Mouse (Mus musculus): ENCODE measurements around the gene Ctsh.

The Ctsh gene

DNA sequence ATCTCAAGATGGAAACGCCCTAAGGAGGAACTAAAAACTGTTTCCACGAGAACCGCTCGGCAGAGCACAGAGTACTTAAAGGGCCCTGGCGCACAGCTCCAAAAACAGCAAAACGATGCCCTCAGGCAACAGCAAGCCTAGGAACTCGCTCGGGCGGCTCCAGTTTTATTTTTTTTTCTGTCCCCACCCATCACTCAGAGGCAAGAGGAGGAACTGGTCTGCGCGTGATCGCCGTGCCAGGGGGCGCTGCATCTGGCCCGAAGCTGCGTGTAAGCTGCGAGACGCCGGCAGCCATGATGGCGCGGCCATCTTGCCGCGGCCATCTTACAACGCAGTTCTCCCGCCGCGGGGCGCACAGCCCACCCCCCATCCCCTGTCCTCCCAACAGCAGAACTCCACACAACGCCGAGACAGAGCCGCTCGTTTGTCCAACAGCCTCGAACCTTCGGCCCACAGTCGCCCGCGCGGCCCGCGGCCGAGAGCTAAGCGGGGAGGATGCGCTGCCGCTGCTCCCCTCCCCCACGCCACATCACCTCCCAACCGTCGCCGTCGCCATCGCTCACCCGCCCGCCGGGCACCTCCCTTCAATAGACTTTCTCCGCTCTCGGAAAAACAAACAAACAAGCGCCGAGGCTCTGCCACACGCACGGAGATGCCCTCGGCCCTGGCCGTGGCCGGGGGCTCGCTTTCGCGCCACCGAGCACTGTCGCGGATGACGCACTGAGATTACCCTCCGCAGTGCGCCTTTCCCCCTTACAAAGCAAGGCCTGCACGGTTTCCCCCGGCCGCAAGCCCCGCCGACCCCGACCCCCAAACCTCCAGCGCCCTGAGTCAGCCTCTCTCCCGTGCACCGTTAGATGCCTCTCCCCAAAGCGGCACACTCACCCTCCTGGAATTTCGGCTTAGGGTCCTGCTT lies 60.0 kb downstream of the Ctsh start:
- peak; percentile 95 for DNase-seq

DNA sequence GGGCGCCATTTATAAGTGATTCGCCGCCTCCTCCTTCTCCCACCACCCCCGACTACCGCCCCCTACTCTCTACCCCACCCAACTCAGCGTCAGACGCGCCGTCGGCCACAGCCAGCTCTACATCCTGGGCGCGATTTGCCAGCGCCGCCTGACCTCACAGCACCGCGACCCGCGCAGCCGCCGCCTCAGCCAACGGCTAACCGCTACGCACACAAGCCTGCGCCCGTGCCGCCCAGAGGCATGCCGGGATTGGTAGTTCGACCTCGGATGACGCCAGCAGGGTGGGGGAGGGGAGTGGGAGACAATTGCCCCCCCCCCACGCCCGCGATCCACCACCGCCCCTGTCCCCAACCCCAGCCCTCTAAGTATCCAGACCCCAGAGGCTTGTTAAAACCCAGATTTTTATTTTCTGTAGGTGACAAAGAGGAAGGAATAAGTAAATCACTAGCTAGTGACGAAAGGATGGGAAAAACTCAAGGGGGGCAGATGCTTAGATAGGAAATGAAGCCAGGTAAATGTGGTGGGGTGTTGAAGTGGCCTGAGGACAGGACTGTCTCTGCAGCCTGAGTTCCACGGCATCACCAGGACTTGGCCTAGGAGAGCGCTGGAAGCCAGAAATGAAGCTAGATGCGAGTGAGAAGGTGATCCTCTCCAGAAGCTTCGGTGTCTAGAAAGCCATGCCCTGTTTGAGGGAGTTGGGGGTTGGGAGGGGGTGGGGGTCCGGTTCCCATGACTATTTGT lies 60.8 kb downstream of the Ctsh start, which contains the start of gene Morf4l1:
TSS of gene Morf4l1 (minus strand) at position 208 of the 741 bp plus-strand sequence.
- peak; percentile 97 for DNase-seq

GRCm38 (mm10) chr9:90115308-90115700 lies 61.4 kb downstream of the Ctsh start:
- no peak for DNase-seq

- DNase-seq, result no peak
Measured at GRCm38 (mm10) chr9:90117234-90117633, 63.3 kb downstream of the Ctsh start.

DNA sequence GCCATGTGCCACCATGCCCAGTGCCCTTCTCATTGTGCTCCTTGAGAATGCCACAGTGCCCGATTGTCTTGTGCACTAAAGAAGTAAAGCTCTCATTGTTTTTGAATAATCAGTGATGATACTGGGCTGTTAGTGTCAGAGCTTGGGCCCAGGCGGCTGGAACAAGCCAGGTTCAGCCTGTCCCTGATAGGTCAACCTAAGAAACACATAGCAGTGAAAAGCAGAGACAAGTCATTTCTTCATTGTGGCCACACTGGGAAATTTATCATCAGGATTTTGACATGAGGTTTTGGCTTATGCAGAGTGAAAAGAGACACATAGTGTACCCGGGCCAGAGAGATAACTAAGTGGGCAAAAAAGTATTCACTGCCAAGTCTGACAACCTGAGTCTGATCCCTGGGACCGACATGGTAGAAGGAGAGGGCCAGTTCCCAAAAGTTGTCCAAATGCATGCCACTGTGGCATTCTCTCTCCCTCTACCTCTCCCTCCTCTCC lies 68.3 kb downstream of the Ctsh start:
- DNase-seq, result no peak

GRCm38 (mm10) chr9:90124156-90124872 lies 70.4 kb downstream of the Ctsh start:
- no peak for DNase-seq

- no peak for DNase-seq
Measured at GRCm38 (mm10) chr9:90124873-90125245, 70.9 kb downstream of the Ctsh start.
